Mouse (Mus musculus) v-Abl transformed pro-B cells (cell line): ENCODE measurements around the gene Sh3tc1.

Source experiments
- in situ Hi-C, 2 experiments: fragments of 400-800 bp; cut with MboI; formaldehyde crosslinking; loops; one replicate each; pipeline ENCODE4 v1.15.1; 2025; ENCODE audit not compliant: unreplicated experiment in 2 of 2

Sh3tc1 gene

GRCm38 (mm10) chr5:35725840-35726239 is 13.9 kb downstream of the Sh3tc1 start:
- in situ Hi-C loops: no loop called here

- in situ Hi-C loops: no loop called here
These were observed 15.9 kb downstream of the Sh3tc1 start for GRCm38 (mm10) chr5:35723900-35724299.

- in situ Hi-C loops: no loop called here
These were observed 17.1 kb downstream of the Sh3tc1 start for GRCm38 (mm10) chr5:35722654-35723053.

- in situ Hi-C loops: no loop called here
These were observed 17.9 kb downstream of the Sh3tc1 start for GRCm38 (mm10) chr5:35721933-35722332.

- in situ Hi-C loops: loop anchor here (5.0 kb wide), 1 partner anchor 37 kb away; the partner anchor contains the start of gene Ablim2 (in 2 of the 2)
These were observed 19.9 kb downstream of the Sh3tc1 start for GRCm38 (mm10) chr5:35719880-35720279.

- in situ Hi-C loops: loop anchor here (5.0 kb wide), 1 partner anchor 38 kb away; the partner anchor contains the start of gene Ablim2 (in 2 of the 2)
These were observed 20.4 kb downstream of the Sh3tc1 start for GRCm38 (mm10) chr5:35719343-35719742.

GRCm38 (mm10) chr5:35718817-35719216 is 21.0 kb downstream of the Sh3tc1 start:
- in situ Hi-C loops: loop anchor here (5.0 kb wide), 1 partner anchor 38 kb away; the partner anchor contains the start of gene Ablim2 (in 2 of the 2)

- in situ Hi-C loops: loop anchor here (5.0 kb wide), 1 partner anchor 39 kb away; the partner anchor contains the start of gene Ablim2 (in 2 of the 2)
These were observed 21.8 kb downstream of the Sh3tc1 start for GRCm38 (mm10) chr5:35717946-35718345.

GRCm38 (mm10) chr5:35717455-35717854 is 22.3 kb downstream of the Sh3tc1 start:
- in situ Hi-C loops: loop anchor here (5.0 kb wide), 1 partner anchor 40 kb away; the partner anchor contains the start of gene Ablim2 (in 2 of the 2)

- in situ Hi-C loops: loop anchor here (5.0 kb wide), 2 partner anchors 122 to 192 kb away; no protein-coding TSS in a partner anchor
These were observed 26.0 kb downstream of the Sh3tc1 start for GRCm38 (mm10) chr5:35713649-35714354.

- in situ Hi-C loops: loop anchor here (5.0 kb wide), 2 partner anchors 120 to 190 kb away; no protein-coding TSS in a partner anchor
These were observed 27.3 kb downstream of the Sh3tc1 start for GRCm38 (mm10) chr5:35712517-35712916.

GRCm38 (mm10) chr5:35710931-35711330 is 28.9 kb downstream of the Sh3tc1 start:
- in situ Hi-C loops: loop anchor here (5.0 kb wide), 2 partner anchors 119 to 189 kb away; no protein-coding TSS in a partner anchor

GRCm38 (mm10) chr5:35710481-35710880 is 29.3 kb downstream of the Sh3tc1 start:
- in situ Hi-C loops: loop anchor here (5.0 kb wide), 2 partner anchors 118 to 188 kb away; no protein-coding TSS in a partner anchor

GRCm38 (mm10) chr5:35705411-35705810 is 34.4 kb downstream of the Sh3tc1 start:
- in situ Hi-C loops: no loop called here

GRCm38 (mm10) chr5:35703814-35704213 is 36.0 kb downstream of the Sh3tc1 start:
- in situ Hi-C loops: no loop called here

GRCm38 (mm10) chr5:35703183-35703582 is 36.6 kb downstream of the Sh3tc1 start:
- in situ Hi-C loops: no loop called here

GRCm38 (mm10) chr5:35702582-35703140 is 37.1 kb downstream of the Sh3tc1 start:
- in situ Hi-C loops: no loop called here

- in situ Hi-C loops: no loop called here
These were observed 38.7 kb downstream of the Sh3tc1 start for GRCm38 (mm10) chr5:35701042-35701441.

- in situ Hi-C loops: no loop called here
These were observed 44.0 kb downstream of the Sh3tc1 start for GRCm38 (mm10) chr5:35695815-35696214.

GRCm38 (mm10) chr5:35693638-35694037 is 46.1 kb downstream of the Sh3tc1 start:
- in situ Hi-C loops: no loop called here

GRCm38 (mm10) chr5:35691246-35691645 is 48.5 kb downstream of the Sh3tc1 start:
- in situ Hi-C loops: no loop called here
